Mouse (Mus musculus) urinary bladder, postnatal 10 days (tissue): ENCODE data around the gene Tmem150a.

Source experiments
- DNase-seq: peaks from one replicate; pipeline ENCODE4 v3.0.0; 2022; ENCODE audit warnings: low spot score

Tmem150a gene

GRCm38 (mm10) chr6:72405356-72405755 lies 50.1 kb downstream of the Tmem150a start:
- DNase-seq, result no peak

GRCm38 (mm10) chr6:72407119-72407518 lies 51.9 kb downstream of the Tmem150a start:
- peak; percentile 58 for DNase-seq
